Mouse (Mus musculus) neural tube, embryonic 12.5 days (tissue): ENCODE results near the gene Olfr461. TPM values are rescaled to one million over a fixed set of nuclear protein-coding genes. Genes with fewer than 3 reads are reported as not detected.
"Not testable (repeated sequence)": the region's sequence is repeated elsewhere in the genome, so short reads cannot be mapped to it uniquely, and the experiment has no call there.

Source experiments
- ATAC-seq: fragments of 200-750 bp; cut with Nextera tagmentation; 2 replicates; pipeline ENCODE4 v1.8.0; 2017; ENCODE audit warnings: low read depth, mild to moderate bottlenecking, moderate TSS enrichment, moderate library complexity; ENCODE audit not compliant: low FRiP score
- H3K27ac ChIP-seq: fragments of 300-500 bp; sonication (generic); 2 replicates; pipeline ENCODE4 v1.5.1; 2016
- H3K27me3 ChIP-seq: fragments of 300-500 bp; sonication (generic); replicated peaks from 2 replicates; pipeline ENCODE4 v1.6.1; 2016; ENCODE audit warnings: mild to moderate bottlenecking
- H3K36me3 ChIP-seq: fragments of 300-500 bp; sonication (generic); 2 replicates; pipeline ENCODE4 v1.6.1; 2016; ENCODE audit warnings: mild to moderate bottlenecking
- H3K4me1 ChIP-seq: fragments of 300-500 bp; sonication (generic); 2 replicates; pipeline ENCODE4 v1.6.1; 2016
- H3K4me2 ChIP-seq: fragments of 300-500 bp; sonication (generic); replicated peaks from 2 replicates; pipeline ENCODE4 v1.6.1; 2016; ENCODE audit warnings: mild to moderate bottlenecking
- H3K4me3 ChIP-seq: fragments of 300-500 bp; sonication (generic); 2 replicates; pipeline ENCODE4 v1.5.1; 2016
- H3K9ac ChIP-seq: fragments of 300-500 bp; sonication (generic); 2 replicates; pipeline ENCODE4 v1.6.1; 2016; ENCODE audit warnings: mild to moderate bottlenecking
- H3K9me3 ChIP-seq: fragments of 300-500 bp; sonication (generic); 2 replicates; pipeline ENCODE4 v1.6.1; 2016; ENCODE audit warnings: mild to moderate bottlenecking
- WGBS: fragments of 180-500 bp; shearing (Covaris S2); methylation state at CpG from one replicate; pipeline ENCODE4 v1.1.7; 2016; 5-methylcytosine and 5-hydroxymethylcytosine counted together
- polyA plus RNA-seq: library from polyadenylated mRNA; unstranded; fragments of >200 nt; fragmentation: Nextera tagmentation; extraction: Ambion mirVana; gene quantifications from 2 replicates; pipeline ENCODE4 v1.2.1, GENCODE M21; 2016

The Olfr461 gene
- polyA plus RNA-seq = 0.06 TPM in 1 of 2 replicates, not detected in the other

DNA sequence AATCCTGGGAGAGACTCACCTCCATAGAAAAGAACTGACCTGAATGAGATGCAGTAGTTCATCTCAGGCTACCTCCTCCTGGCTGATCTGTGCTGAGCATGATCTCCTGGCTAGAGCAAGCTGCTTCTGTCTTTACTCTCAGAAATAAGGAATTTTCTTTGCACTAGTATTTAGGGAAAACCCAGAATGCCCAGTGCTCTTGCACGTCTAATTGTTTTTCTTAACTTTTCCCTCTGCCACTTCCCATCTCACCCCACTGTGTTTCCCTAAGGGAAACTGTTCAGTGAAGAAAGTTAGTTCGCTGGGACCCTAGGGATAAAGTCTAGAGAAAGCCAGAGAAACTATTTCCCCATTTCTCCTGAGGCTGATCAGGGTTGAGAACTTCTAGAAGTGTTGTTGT is at the start of gene Olfr461:
Olfr461 (minus strand) TSS at position 101 of the 400 bp plus-strand sequence.
- Histone ChIP-seq H3K36me3 (no peaks in the 10 kb centered on the region), H3K9me3 (no peaks in the 10 kb centered on the region), H3K27ac (no peak within 1 kb of the TSS), H3K27me3 (no peaks in the 10 kb centered on the region), H3K4me1 (no peaks in the 10 kb centered on the region), H3K4me2 (no peak within 1 kb of the TSS), H3K4me3 (no peak within 1 kb of the TSS), H3K9ac (no peak within 1 kb of the TSS)
- 78% methylated on average over 2 of the region's 2 CpGs for WGBS
- no peak for ATAC-seq

- WGBS = 29% methylated on average over 4 of the region's 4 CpGs
- not testable (repeated sequence) for H3K9ac ChIP-seq, H3K36me3 ChIP-seq
Observed at GRCm38 (mm10) chr6:40598546-40598945, 43.7 kb upstream of the Olfr461 start.

DNA sequence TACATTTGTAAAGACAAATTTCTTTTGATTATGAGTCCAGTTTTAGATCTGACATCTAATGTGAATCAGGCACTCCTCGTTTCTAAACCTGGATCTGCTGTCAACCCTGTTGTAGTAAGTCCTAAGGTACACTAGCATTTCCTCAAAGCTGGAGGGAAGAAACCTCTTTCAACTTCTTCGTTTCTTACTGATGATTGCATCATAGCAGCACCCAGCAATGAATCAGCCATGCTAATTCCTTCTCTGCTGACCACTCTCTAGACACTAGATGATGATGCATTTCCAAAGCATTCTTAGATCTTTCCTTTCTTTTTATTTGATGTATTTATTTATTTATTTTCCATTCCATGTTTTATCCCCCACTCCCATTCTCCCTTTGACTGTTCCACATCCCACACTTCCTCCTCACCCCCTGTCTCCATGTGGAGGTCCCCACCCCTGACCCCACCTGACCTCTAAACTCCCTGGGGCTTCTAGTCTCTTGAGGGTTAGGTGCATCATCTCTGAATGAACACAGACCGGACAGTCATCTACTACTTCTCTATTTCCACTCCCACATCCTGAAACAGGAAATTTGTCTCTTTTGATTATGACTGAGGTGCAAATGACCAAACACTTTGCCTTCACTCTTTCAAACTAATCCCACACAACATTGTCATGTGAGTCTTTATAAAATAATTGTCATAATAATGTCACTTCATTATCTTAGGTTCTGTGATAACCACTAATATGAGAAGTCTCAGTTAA is 40.1 kb upstream of the Olfr461 start:
- 75% methylated on average over 3 of the region's 3 CpGs for WGBS
- Histone ChIP-seq H3K27ac (no peak overlapping the region), H3K9me3 (no peaks in the 10 kb centered on the region), H3K4me1 (no peaks in the 10 kb centered on the region), H3K36me3 (no peaks in the 10 kb centered on the region), H3K27me3 (no peaks in the 10 kb centered on the region), H3K4me3 (no peak overlapping the region), H3K4me2 (no peak overlapping the region), H3K9ac (no peak overlapping the region)
- no peak for ATAC-seq

More at GRCm38 (mm10) chr6:40598546-40598945, 43.7 kb upstream of the Olfr461 start:
- not testable (repeated sequence) for H3K4me2 ChIP-seq, H3K4me3 ChIP-seq, H3K27me3 ChIP-seq, H3K4me1 ChIP-seq, H3K27ac ChIP-seq, H3K9me3 ChIP-seq, ATAC-seq

DNA sequence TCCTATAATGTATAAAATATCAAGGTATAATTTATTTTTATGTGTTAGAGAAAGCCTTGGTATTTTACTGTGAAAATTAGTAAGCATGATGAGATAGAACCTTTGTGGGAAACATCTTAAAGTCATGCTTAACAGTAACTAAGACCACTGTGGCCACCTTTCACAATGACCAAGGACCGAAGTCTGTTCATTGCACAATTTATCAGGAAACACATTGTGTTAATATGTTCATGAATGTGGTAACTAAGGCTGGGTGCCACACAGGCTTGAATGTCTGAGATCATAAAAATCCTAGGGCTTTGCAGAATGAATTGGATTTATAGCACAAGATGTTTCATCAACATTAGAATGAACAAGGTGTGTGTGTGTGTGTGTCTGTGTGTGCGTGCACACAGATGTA is 33.5 kb upstream of the Olfr461 start:
- H3K36me3 ChIP-seq = no peaks in the 10 kb centered on the region
- H3K4me3 ChIP-seq = no peak overlapping the region
- no peak overlapping the region for H3K4me2 ChIP-seq
- 91% methylated on average over 2 of the region's 2 CpGs for WGBS
- H3K9me3 ChIP-seq = no peaks in the 10 kb centered on the region
- no peaks in the 10 kb centered on the region for H3K4me1 ChIP-seq
- H3K27me3 ChIP-seq = no peaks in the 10 kb centered on the region
- no peak for ATAC-seq
- H3K9ac ChIP-seq = no peak overlapping the region
- H3K27ac ChIP-seq = no peak overlapping the region

GRCm38 (mm10) chr6:40585645-40586044 is 30.8 kb upstream of the Olfr461 start, which contains the start of gene Clec5a:
Clec5a (minus strand) TSS chr6:40585821.
- Histone ChIP-seq H3K4me2 (no peak within 1 kb of the TSS), H3K27ac (no peak within 1 kb of the TSS), H3K36me3 (no peaks in the 10 kb centered on the region), H3K9ac (no peak within 1 kb of the TSS), H3K4me3 (no peak within 1 kb of the TSS), H3K9me3 (no peaks in the 10 kb centered on the region), H3K27me3 (no peaks in the 10 kb centered on the region), H3K4me1 (no peaks in the 10 kb centered on the region)
- 82% methylated on average over 5 of the region's 5 CpGs for WGBS
- ATAC-seq = no peak

- no peaks in the 10 kb centered on the region for H3K4me1 ChIP-seq
- no peak for ATAC-seq
- no peaks in the 10 kb centered on the region for H3K9me3 ChIP-seq
- H3K9ac ChIP-seq = no peak overlapping the region
- H3K27ac ChIP-seq = no peak overlapping the region
- H3K36me3 ChIP-seq = no peaks in the 10 kb centered on the region
- 85% methylated on average over 6 of the region's 6 CpGs for WGBS
- no peaks in the 10 kb centered on the region for H3K27me3 ChIP-seq
- H3K4me3 ChIP-seq = no peak overlapping the region
- no peak overlapping the region for H3K4me2 ChIP-seq
Observed at GRCm38 (mm10) chr6:40584336-40584735, 29.5 kb upstream of the Olfr461 start.

- no peaks in the 10 kb centered on the region for H3K4me1 ChIP-seq
- 80% methylated on average over 1 of the region's 1 CpGs for WGBS
- no peak for ATAC-seq
Observed at GRCm38 (mm10) chr6:40576305-40576704, 21.5 kb upstream of the Olfr461 start.

DNA sequence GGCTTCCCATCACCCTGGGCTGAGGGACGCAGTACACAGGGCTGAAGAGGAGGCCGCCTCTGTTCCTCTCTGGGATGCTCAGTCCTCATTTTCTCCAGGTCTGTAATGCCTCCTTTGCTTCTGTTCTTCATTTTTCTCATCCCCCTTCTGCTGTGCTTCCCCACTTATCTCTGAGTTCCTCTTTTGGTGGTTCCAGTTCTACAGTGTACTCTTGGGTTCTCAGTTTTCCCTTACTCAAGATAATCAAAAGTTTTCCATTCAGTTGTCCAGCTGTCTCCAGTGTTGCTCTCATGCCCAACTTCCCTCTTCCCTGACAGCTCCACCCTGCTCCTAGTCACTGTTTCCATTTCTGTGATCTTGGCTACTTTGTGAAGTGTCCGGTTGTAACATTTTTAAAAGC is 18.8 kb upstream of the Olfr461 start:
- Histone ChIP-seq H3K27me3 (no peaks in the 10 kb centered on the region), H3K4me2 (no peak overlapping the region), H3K9me3 (no peaks in the 10 kb centered on the region), H3K27ac (no peak overlapping the region), H3K9ac (no peak overlapping the region), H3K36me3 (no peaks in the 10 kb centered on the region), H3K4me1 (no peaks in the 10 kb centered on the region), H3K4me3 (no peak overlapping the region)
- no peak for ATAC-seq
- WGBS = 86% methylated on average over 3 of the region's 3 CpGs

More at GRCm38 (mm10) chr6:40576305-40576704, 21.5 kb upstream of the Olfr461 start:
- no peak overlapping the region for H3K27ac ChIP-seq
- H3K9ac ChIP-seq = no peak overlapping the region
- no peak overlapping the region for H3K4me3 ChIP-seq
- no peaks in the 10 kb centered on the region for H3K36me3 ChIP-seq
- H3K4me2 ChIP-seq = no peak overlapping the region
- no peaks in the 10 kb centered on the region for H3K27me3 ChIP-seq
- H3K9me3 ChIP-seq = no peaks in the 10 kb centered on the region

DNA sequence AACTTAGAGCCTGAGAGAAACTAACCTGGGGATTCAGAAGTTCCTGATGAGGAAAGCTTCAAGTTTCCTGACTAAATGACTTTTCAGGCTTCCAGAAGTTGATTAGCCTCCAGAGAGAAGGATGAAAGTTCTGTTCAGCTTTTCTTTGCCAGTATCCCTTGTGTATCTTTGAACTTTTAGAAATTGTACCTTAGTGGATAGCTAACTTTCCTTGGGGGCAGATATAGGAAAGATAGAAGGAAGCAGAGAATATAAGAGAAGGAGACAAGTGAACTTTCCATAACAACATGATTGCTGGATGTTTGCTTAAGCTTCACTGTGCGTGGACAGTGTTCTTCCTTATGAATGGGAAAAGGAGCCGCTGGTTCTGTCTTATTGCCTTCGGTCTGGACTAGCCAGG is 14.3 kb upstream of the Olfr461 start, which contains the start of gene Olfr460:
Olfr460 (plus strand) TSS at position 301 of the 400 bp plus-strand sequence.
- no peak for ATAC-seq
- no peaks in the 10 kb centered on the region for H3K9me3 ChIP-seq

GRCm38 (mm10) chr6:40544690-40545089 is 10.2 kb downstream of the Olfr461 start:
- H3K4me2 ChIP-seq = no peak overlapping the region
- no peak for ATAC-seq
- whole genome bisulfite sequencing = 83% methylated on average over 10 of the region's 10 CpGs

More for the DNA sequence above, 14.3 kb upstream of the Olfr461 start, which contains the start of gene Olfr460:
- no peaks in the 10 kb centered on the region for H3K4me1 ChIP-seq
- H3K27ac ChIP-seq = no peak within 1 kb of the TSS
- 83% methylated on average over 3 of the region's 3 CpGs for WGBS
- H3K9ac ChIP-seq = no peak within 1 kb of the TSS
- no peak within 1 kb of the TSS for H3K4me3 ChIP-seq
- H3K4me2 ChIP-seq = no peak within 1 kb of the TSS
- H3K27me3 ChIP-seq = no peaks in the 10 kb centered on the region
- no peaks in the 10 kb centered on the region for H3K36me3 ChIP-seq

GRCm38 (mm10) chr6:40519408-40519807 is 35.4 kb downstream of the Olfr461 start, which contains the start of gene Prss37:
Prss37 (minus strand) TSS chr6:40519508.
- no peak within 1 kb of the TSS for H3K4me2 ChIP-seq
- 73% methylated on average over 1 of the region's 1 CpGs for WGBS
- H3K4me1 ChIP-seq = no peaks in the 10 kb centered on the region
- no peak within 1 kb of the TSS for H3K4me3 ChIP-seq
- no peak within 1 kb of the TSS for H3K9ac ChIP-seq
- H3K9me3 ChIP-seq = no peaks in the 10 kb centered on the region
- no peaks in the 10 kb centered on the region for H3K36me3 ChIP-seq
- ATAC-seq = no peak
- no peaks in the 10 kb centered on the region for H3K27me3 ChIP-seq
- H3K27ac ChIP-seq = no peak within 1 kb of the TSS

More at GRCm38 (mm10) chr6:40544690-40545089, 10.2 kb downstream of the Olfr461 start:
- H3K27me3 ChIP-seq = no peaks in the 10 kb centered on the region
- no peak overlapping the region for H3K9ac ChIP-seq
- H3K36me3 ChIP-seq = no peaks in the 10 kb centered on the region
- H3K4me3 ChIP-seq = no peak overlapping the region
- H3K4me1 ChIP-seq = no peaks in the 10 kb centered on the region
- no peak overlapping the region for H3K27ac ChIP-seq
- H3K9me3 ChIP-seq = no peaks in the 10 kb centered on the region

GRCm38 (mm10) chr6:40493229-40493628 is 61.6 kb downstream of the Olfr461 start, which contains the start of gene Tas2r108:
Tas2r108 (plus strand) TSS chr6:40493529.
- 85% methylated on average over 3 of the region's 3 CpGs for WGBS
- Histone ChIP-seq H3K36me3 (no peaks in the 10 kb centered on the region), H3K27me3 (no peaks in the 10 kb centered on the region), H3K4me1 (no peaks in the 10 kb centered on the region), H3K4me3 (no peak within 1 kb of the TSS), H3K27ac (no peak within 1 kb of the TSS), H3K4me2 (no peak within 1 kb of the TSS), H3K9ac (no peak within 1 kb of the TSS), H3K9me3 (no peaks in the 10 kb centered on the region)
- no peak for ATAC-seq
